Mouse (Mus musculus): ENCODE measurements around the gene Rgp1.

DNA sequence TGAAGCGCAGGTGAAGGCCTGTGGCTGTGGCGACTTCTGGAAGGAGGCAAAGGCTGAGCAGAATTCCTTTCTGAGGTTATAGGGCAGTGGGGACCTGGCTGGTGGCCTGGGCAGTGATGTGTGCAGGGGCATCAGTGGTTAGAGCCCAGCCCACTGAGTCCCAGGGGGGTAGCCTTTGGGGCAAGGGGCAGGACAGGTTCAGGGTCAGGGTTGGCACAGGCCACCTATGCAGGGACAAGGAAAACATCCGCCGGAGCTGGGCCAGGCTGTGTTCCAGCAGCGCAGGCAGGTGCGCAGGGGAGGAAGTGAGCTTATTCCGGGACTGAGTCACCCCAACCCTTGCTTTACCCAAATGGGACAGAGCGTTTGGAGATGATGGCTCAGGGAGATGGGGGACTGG is 7.9 kb downstream of the Rgp1 start:
- no peak for TF ChIP-seq CTCF (IDR thresholded peaks at IDR 0.05; ENCODE audit: extremely low read depth, insufficient read depth, insufficient read length, insufficient replicate concordance)
- no peak for TF ChIP-seq POLR2A (IDR thresholded peaks at IDR 0.05; ENCODE audit: low read depth, low read length)

Measured in spleen, adult 2 months (tissue).